ENCODE assay signal across 28 mouse cellular contexts in the genomic region with DNA sequence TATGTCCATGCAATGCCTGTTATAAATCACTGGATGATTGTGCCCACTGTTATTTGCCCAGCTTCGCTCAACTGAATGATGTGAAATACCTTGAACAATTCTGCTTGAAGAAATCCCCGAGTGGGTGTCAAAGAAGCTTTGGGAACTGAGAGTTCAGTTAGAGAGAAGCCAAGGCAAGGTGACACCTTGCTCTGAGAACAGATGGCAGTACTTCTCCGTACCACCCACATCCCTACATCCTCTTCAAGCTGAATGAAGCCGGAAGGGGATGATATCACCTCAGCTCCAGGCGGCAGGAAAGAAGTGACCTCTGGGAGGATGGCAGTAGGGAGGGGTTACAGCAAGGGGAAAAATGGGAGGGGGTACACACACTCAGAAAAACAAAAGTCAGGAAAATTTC. TPM values are rescaled to one million over a fixed set of nuclear protein-coding genes. Genes with fewer than 3 reads are reported as not detected.
A peak's percentile ranks its signal among the peaks of the same experiment; 100 is the strongest.
DNase-seq lines count a peak whose midpoint lies in the region; ATAC-seq and TF ChIP-seq lines count a peak whose summit lies in the region.
"Had no signal": no experiment of that assay in that cellular context is flagged by ENCODE, and none has a peak within 500 bp of the region (broad histone marks: within the 10 kb centered on the region; RNA-seq: fewer than 3 reads in every experiment).

No protein-coding gene starts in this region.

- no peak overlapping the region for H3K4me3 ChIP-seq in ES-Bruce4 (ENCODE audit: low read depth, low read length)
- H3K4me3 ChIP-seq in kidney, embryonic 14.5 days (ENCODE audit: low read length), result no peak overlapping the region
- H3K4me3 ChIP-seq: embryonic facial prominence, embryonic 12.5 days; heart, embryonic 13.5 days; kidney, embryonic 15.5 days; layer of hippocampus, adult 2 months; limb, embryonic 13.5 days; lung, embryonic 15.5 days; midbrain, embryonic 10.5 days; myocyte; neural tube, embryonic 12.5 days had no signal

- no peaks in the 10 kb centered on the region for H3K36me3 ChIP-seq in ES-Bruce4 (ENCODE audit: control insufficient read depth, insufficient read depth, low read length, poor library complexity, severe bottlenecking)
- no peaks in the 10 kb centered on the region for H3K36me3 ChIP-seq in kidney, embryonic 14.5 days (ENCODE audit: control insufficient read depth, insufficient read depth, low read length)
- H3K36me3 ChIP-seq: embryonic facial prominence, embryonic 12.5 days; G1E; heart, embryonic 13.5 days; kidney, embryonic 15.5 days; limb, embryonic 13.5 days; lung, embryonic 15.5 days; midbrain, embryonic 10.5 days; neural tube, embryonic 12.5 days had no signal

- 0 out of 2 replicates have a peak, but pooled peaks have one; percentile 14 for TF ChIP-seq EP300 in ES-Bruce4 (IDR thresholded peaks at IDR 0.05; ENCODE audit: insufficient read depth, low read depth, low read length)

- TF ChIP-seq CTCF in ES-Bruce4 (IDR thresholded peaks at IDR 0.05; ENCODE audit: low read depth, low read length), result no peak

- no peak overlapping the region for H3K27ac ChIP-seq in ES-Bruce4 (ENCODE audit: insufficient read depth, low read length)
- H3K27ac ChIP-seq in kidney, embryonic 14.5 days (ENCODE audit: low read depth, low read length), result no peak overlapping the region
- H3K27ac ChIP-seq: embryonic facial prominence, embryonic 12.5 days; heart, embryonic 13.5 days; hindbrain, embryonic 14.5 days; kidney, embryonic 15.5 days; layer of hippocampus, adult 2 months; limb, embryonic 13.5 days; lung, embryonic 15.5 days; midbrain, embryonic 10.5 days; neural tube, embryonic 12.5 days had no signal

- ATAC-seq in kidney, embryonic 14.5 days (ENCODE audit: low FRiP score, low TSS enrichment), result no peak
- ATAC-seq: forebrain, embryonic 14.5 days; midbrain, embryonic 16.5 days had no signal

- WGBS in kidney, embryonic 14.5 days, result 23% methylated on average over 5 of the region's 5 CpGs

- H3K9me3 ChIP-seq in ES-Bruce4 (replicated peaks; ENCODE audit: control insufficient read depth, insufficient read depth, low read length, poor library complexity, severe bottlenecking), result no peaks in the 10 kb centered on the region
- H3K9me3 ChIP-seq in kidney, embryonic 14.5 days (ENCODE audit: control insufficient read depth, low read length), result no peaks in the 10 kb centered on the region
- H3K9me3 ChIP-seq: embryonic facial prominence, embryonic 12.5 days; G1E; heart, embryonic 13.5 days; kidney, embryonic 15.5 days; lung, embryonic 15.5 days; midbrain, embryonic 10.5 days had no signal

- no peaks in the 10 kb centered on the region for H3K27me3 ChIP-seq in ES-Bruce4 (ENCODE audit: control insufficient read depth, insufficient read depth, low read length, poor library complexity, severe bottlenecking)
- H3K27me3 ChIP-seq in kidney, embryonic 14.5 days (ENCODE audit: control insufficient read depth, insufficient read depth, low read length), result no peaks in the 10 kb centered on the region
- H3K27me3 ChIP-seq: embryonic facial prominence, embryonic 12.5 days; heart, embryonic 13.5 days; kidney, embryonic 15.5 days; limb, embryonic 13.5 days; lung, embryonic 15.5 days; neural tube, embryonic 12.5 days had no signal

- no peak overlapping the region for H3K9ac ChIP-seq in ES-Bruce4 (ENCODE audit: low read depth, poor library complexity, severe bottlenecking)
- no peak overlapping the region for H3K9ac ChIP-seq in kidney, embryonic 14.5 days (ENCODE audit: low read depth, low read length)
- H3K9ac ChIP-seq: embryonic facial prominence, embryonic 12.5 days; heart, embryonic 13.5 days; hindbrain, embryonic 14.5 days; kidney, embryonic 15.5 days; limb, embryonic 13.5 days; lung, embryonic 15.5 days; neural tube, embryonic 12.5 days had no signal

- H3K4me1 ChIP-seq in ES-Bruce4 (ENCODE audit: control insufficient read depth, insufficient read depth, low read length), result no peaks in the 10 kb centered on the region
- H3K4me1 ChIP-seq in kidney, embryonic 14.5 days (ENCODE audit: control insufficient read depth, insufficient read depth, low read length), result no peaks in the 10 kb centered on the region

- no peak overlapping the region for H3K4me2 ChIP-seq in kidney, embryonic 14.5 days (replicated peaks; ENCODE audit: low read depth, low read length)
- H3K4me2 ChIP-seq: embryonic facial prominence, embryonic 12.5 days; heart, embryonic 13.5 days; hindbrain, embryonic 14.5 days; kidney, embryonic 15.5 days; limb, embryonic 13.5 days; liver, embryonic 11.5 days; lung, embryonic 15.5 days; neural tube, embryonic 12.5 days had no signal

- TF ChIP-seq POLR2A in ES-Bruce4 (IDR thresholded peaks at IDR 0.05; ENCODE audit: insufficient read depth, low read length), result no peak

- peak; percentile 36 to 51 for DNase-seq in frontal cortex, postnatal 36 days (ENCODE audit: low spot score in 2 of 2)
- no peak for DNase-seq in frontal cortex, postnatal 14 days (ENCODE audit: low spot score in 2 of 2)
- DNase-seq in right cerebral cortex, adult 18-20 months, result peak; percentile 68
- DNase-seq in right cerebral cortex, postnatal 14 days, result no peak
- peak; percentile 58 for DNase-seq in telencephalon, adult 2 months (ENCODE audit: low read depth, low spot score)
- DNase-seq: cerebellum, adult 8-10 months; cerebellum, postnatal 25 days; gastrocnemius, postnatal 10 days; heart, postnatal 10 days; kidney, adult 11 months; kidney, postnatal 36 days; thymus, postnatal 4 days had no signal

RNA-seq across cellular contexts. Expression of gene Slc41a1, which starts 3.7 kb away (rescaled TPM):
- 14.4 and 16.3 TPM in 2 replicates for polyA plus RNA-seq in ES-Bruce4 (2011; ENCODE audit: insufficient read depth, insufficient read length, low read depth, missing spikeins)
- 10.7 and 11.2 TPM in 2 replicates for polyA plus RNA-seq in kidney, embryonic 14.5 days (2014; fragmentation: Nextera tagmentation; extraction: Ambion mirVana)

RNA-seq across cellular contexts. Expression of gene Pm20d1, which starts 26.4 kb away (rescaled TPM):
- polyA plus RNA-seq in ES-Bruce4 (2011; ENCODE audit: insufficient read depth, insufficient read length, low read depth, missing spikeins), result 6.8 and 9.0 TPM in 2 replicates
- 1.1 and 2.1 TPM in 2 replicates for polyA plus RNA-seq in kidney, embryonic 14.5 days (2014; fragmentation: Nextera tagmentation; extraction: Ambion mirVana)
- polyA plus RNA-seq: G1E had no signal

RNA-seq across cellular contexts. Expression of gene Rab29, which starts 43.5 kb away (rescaled TPM):
- 4.3 and 9.6 TPM in 2 replicates for polyA plus RNA-seq in ES-Bruce4 (2011; ENCODE audit: insufficient read depth, insufficient read length, low read depth, missing spikeins)
- 15.4 and 17.2 TPM in 2 replicates for polyA plus RNA-seq in kidney, embryonic 14.5 days (2014; fragmentation: Nextera tagmentation; extraction: Ambion mirVana)
- polyA plus RNA-seq: G1E had no signal

Comparison
In these comparisons a context has a peak if more than half of its experiments do, and no peak if none do; other contexts are left out.
1. DNase-seq: peak in frontal cortex, postnatal 36 days (2 of 2), right cerebral cortex, adult 18-20 months (single experiment) and telencephalon, adult 2 months (single experiment); none in frontal cortex, postnatal 14 days (0 of 2) and right cerebral cortex, postnatal 14 days (single experiment).